Mouse (Mus musculus): Measurements from ENCODE around the gene Lin7c. TPM values are rescaled to one million over a fixed set of nuclear protein-coding genes. Genes with fewer than 3 reads are reported as not detected.
"Not testable (repeated sequence)": the region's sequence is repeated elsewhere in the genome, so short reads cannot be mapped to it uniquely, and the experiment has no call there.

The Lin7c gene
- polyA plus RNA-seq (2015; fragmentation: Nextera tagmentation; extraction: Ambion mirVana), result 58.6 and 62.7 TPM in 2 replicates

DNA sequence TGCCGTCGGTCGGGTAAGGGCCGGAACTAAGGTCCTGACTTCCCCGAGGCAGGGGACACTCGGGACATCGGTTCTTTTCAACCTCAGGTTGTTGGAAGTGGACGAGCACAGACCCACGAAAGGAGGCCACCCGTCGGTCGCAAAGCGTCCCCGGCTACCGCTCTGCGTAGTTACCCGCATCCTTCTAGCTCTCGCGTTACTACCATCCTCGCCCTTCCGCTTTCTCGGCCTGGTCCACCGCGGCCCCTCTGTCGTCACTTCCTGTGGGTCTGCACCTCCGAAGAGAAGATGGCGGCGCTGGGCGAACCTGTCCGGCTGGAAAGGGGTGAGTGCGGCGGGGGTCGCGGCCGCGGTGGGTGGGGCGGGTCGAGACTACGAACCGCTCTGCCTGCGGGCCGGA is at the start of gene Lin7c:
Gene Lin7c (plus strand): TSS at position 257 of the 400 bp plus-strand sequence.
- peak; percentile 86 for DNase-seq (ENCODE audit: low spot score)

DNA sequence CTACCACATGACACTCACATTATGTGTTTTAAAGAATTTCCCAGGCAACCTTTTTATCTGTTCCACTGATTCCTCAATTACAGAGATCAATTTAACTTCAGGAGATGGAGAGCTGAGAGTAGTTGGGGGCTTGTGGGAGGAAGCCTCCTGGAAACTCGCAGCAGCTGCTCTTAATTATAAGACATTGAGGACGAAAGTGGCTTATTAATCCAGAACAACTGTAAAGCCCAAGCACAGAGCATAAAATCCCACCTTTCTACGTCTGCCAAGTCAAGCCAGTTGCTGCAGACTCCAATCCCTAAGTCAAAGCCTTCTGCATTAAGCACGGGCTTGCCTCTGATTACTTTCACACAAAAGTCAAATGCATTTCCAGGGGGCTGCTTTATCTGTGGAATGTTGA is 44.3 kb upstream of the Lin7c start:
- DNase-seq (ENCODE audit: low spot score), result no peak

DNA sequence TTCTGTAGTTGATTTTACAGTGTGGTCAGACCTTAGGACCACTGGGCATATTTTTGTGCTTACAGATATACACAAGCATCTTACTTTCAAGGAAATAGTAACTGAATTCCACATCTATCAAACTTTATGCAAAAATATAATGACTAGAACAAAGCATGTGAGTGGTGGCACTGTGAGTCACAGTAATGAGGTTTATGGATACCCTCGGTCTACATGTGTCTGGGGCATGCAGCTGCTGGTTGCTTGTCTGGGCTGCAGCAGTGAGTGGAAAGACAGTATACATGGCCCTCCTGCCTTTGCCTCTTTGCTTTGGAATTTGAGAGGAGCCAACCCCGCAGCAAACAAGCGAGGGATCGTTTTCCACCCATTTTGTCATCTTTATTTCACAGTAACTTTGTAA is 42.3 kb upstream of the Lin7c start:
- no peak for DNase-seq (ENCODE audit: low spot score)

DNA sequence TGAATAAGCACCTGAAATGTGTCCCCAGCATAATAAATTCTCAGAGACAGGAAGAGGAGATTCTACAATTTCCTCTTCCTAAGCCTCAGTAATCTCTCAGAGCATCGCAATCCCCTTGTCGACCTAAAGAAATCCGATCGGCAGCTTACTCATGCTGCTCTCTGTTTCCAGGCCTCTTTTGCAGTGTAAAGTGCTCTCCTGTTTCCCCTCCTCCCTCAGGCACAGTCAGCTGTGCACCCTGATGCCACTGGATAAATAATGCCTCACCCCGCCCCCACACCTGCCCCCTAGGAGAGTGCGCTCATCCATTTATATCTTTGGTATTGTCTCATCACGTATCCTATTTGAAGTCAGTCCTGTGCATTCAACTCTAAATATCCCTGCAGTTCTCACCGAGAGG is 41.9 kb upstream of the Lin7c start:
- no peak for DNase-seq (ENCODE audit: low spot score)

DNA sequence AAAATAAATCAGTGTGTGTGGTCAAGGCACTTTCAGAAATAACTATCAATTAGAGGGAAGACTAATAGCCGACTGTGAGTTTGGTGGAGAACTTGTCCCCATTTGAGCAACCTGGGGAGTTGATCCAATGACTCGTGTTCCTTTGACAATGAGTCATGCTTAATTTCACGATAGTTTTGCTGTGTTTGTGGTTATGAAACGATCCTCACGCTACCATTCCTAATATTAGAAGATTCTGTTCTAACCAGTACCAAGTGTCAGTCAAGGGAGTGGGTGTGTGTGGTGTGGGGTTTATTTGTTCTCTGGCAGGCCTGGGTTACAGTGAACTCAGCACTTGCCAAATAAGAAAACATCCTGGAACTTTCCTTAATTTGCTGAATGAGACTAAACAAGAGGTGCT is 35.1 kb upstream of the Lin7c start:
- DNase-seq (ENCODE audit: low spot score), result no peak

DNA sequence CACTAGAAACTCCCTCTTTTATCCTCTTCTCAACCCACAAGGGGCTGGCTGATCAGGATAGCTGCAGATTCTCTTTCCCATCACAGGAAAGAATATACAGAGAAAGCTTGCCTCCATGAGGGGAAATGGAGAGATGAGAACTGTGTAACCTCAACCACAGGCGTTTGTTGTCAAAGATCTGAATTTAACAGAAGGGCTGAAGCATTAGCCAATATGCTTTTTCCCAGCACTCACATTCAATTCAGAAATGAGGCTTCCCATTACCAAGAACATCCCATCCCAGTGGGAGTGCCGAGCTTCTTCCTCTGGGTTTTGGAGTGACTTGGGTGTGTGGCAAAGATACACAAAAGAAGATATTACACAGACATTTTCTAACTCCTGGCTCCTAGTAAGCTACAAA is 31.0 kb upstream of the Lin7c start:
- DNase-seq (ENCODE audit: low spot score), result no peak

DNA sequence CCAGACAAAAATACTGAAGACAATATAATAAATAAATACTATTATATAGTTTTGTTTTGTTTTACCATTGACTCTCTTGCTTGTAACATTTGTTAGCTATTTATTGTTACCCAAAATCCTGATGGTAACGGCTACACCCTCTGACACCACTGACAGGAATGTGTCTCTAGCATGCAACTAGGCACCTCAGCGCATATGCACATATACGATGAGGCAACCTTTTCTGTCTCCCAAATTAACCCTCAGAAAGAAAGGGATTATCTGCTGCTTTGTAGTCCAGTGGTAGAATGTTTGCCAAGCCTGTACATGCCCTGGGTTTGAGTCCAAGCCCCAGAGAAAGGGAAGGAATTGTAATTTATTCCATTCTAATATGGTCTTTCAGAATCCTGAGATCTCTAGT is 29.8 kb upstream of the Lin7c start:
- DNase-seq (ENCODE audit: low spot score), result no peak

DNA sequence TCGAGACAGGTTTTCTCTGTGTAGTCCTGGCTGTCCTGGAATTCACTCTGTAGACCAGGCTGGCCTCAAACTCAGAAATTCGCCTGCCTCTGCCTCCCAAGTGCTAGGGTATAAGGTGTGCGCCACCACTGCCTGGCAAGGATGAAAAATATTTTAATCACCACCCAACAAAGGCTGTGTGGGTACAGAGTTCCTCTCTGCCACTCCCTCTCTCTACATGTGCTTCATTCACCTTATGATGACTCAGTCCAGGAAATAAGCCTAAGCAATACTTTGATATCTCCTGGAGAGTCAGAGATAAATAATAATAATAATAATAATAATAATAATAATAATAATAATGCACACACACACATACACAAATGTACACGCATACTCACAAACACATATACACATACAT is 11.2 kb upstream of the Lin7c start:
- DNase-seq (ENCODE audit: low spot score), result not testable (repeated sequence)

DNA sequence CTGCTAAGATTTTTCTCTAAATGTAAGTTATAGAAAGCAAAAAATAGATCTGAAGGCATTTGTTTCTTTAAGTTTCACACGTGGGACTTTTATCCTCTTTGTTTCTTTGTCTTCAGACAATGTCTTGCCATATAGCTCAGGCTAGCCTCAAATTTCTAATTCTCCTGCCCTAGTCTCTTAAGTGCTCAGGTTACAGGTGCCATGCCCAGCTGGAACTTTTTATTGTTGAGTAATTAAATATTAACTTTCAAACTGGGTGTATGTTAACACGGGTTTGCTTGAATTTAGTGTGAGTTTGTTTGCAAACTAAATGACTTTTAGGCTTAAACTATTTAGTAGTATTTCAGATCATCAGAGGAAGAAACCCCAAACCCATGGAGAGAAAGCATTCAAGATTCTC is 9.5 kb upstream of the Lin7c start:
- no peak for DNase-seq (ENCODE audit: low spot score)

DNA sequence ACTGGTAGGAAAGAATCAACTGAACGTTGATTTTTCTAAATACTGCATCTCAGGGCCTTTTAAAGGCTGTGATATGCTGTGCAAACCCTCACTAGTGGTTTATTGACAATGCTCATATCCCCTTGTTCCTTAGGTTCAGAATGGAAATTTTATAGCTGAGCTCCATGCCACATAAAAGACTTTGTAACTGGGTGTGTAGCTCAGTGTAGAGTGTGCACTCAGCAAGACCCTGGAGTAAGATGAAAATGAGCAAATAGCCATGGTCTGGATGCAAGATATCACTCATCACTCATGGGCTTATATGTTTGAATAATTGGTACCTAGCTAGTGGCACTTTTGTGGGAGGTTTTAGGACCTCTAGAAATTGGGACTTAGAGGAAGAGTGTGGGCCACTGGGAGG is 9.0 kb upstream of the Lin7c start:
- no peak for DNase-seq (ENCODE audit: low spot score)

DNA sequence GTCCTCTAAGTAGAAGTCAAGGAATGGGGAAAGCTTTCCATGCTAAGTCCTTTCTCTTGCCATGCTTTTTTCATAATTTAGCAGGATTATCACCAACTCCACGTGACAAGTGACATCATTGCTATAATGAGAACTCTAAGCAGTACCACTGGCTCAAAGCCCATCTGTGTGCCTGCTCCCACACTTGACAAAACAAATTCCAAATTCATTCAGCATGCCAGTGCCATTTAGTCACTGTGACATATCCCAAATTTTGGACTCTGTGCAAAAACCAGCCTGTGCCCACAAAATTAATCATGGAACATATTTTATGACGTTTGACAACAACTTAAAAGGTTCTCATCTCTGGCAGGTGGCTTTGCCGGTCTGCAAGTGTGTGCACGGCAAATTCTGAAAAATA is 6.5 kb upstream of the Lin7c start:
- no peak for DNase-seq (ENCODE audit: low spot score)

DNA sequence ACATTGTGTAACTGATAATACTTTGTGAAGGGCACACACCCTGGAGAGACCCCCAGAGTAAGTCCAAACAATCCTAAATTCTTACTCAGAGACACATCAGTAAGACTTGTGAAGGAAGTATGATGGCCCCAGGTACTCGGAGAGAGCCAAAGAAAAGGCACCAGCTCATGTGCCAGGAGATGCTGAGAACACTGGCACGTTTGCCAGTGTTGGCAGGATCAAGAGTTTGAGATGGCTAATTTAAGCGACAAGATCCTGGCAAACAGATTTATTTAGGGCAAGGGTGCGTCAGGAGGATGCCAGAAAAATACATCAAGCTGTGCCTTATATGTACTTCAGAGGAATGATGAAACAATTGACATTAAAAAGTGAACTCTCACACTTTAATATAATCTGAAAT is 6.1 kb upstream of the Lin7c start:
- DNase-seq (ENCODE audit: low spot score), result no peak

DNA sequence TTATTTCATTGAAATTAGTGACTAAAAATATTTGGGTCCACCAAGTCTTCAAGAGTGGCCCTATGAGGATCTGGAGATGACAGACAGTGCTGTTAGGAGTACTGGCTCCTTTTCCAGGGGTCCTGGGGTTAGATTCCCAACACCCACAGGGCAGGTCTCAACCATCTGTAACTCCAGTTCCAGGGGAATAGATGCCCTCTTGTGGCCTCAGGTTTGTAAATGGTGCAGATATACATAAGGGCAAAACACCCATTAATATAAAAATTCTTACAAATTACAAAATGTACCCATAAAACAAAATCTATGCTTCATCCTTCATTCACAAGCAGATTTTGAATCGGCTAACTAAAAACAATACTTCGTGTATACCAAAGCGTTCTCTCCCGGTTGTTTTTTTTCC is 585 bp upstream of the Lin7c start:
- no peak for DNase-seq (ENCODE audit: low spot score)

DNA sequence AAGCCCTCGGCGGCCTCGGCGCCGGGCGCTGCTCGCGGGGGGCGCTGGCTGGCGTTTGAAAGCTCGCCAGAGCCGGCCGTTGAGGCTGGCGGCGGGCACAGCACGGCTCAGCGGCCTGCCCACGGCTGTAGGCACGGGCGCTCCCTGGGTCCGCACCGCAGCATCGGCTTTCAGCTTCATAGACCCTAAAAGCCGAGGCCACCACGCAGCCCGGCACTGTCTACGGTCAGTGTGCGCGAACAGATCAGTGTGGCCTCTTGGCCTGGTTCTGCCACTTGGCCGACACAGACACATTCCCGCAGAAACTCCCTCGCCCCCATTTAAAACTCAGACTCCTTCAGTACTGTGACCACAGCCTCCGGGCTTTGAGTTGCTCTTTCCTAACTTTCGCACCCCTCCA is 378 bp downstream of the Lin7c start:
- no peak for DNase-seq (ENCODE audit: low spot score)

DNA sequence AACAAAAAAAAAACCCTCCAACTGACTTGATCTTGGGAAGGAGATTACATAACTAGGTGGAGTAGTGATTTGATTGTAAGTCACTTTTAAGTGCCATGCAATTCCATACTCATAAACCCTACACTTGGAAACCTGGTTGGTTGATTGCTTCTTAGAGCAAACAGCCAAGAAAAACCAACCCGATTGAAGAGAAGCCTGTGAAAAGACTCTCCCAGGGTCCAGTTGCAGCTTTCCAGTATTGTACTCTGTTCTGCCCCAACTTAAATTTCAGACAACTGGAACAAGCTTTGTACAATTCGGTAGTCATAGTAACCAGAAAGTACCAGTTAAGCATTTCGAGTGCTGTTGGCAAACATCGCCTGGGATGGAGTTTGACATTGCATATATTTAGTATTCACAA is 818 bp downstream of the Lin7c start:
- no peak for DNase-seq (ENCODE audit: low spot score)

DNA sequence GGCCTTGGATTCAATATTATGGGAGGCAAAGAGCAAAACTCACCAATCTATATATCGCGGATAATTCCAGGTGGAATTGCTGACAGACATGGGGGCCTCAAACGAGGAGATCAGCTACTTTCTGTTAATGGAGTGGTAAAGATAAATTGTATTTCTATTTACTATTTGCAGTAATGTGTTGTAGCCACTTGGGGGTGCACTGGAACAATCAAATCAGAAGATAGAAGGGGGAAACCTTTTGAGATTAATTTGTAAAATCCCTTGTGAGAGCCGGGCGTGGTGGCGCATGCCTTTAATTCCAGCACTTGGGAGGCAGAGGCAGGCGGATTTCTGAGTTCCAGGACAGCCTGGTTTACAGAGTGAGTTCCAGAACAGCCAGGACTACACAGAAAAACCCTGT is 5.7 kb downstream of the Lin7c start:
- no peak for DNase-seq (ENCODE audit: low spot score)

DNA sequence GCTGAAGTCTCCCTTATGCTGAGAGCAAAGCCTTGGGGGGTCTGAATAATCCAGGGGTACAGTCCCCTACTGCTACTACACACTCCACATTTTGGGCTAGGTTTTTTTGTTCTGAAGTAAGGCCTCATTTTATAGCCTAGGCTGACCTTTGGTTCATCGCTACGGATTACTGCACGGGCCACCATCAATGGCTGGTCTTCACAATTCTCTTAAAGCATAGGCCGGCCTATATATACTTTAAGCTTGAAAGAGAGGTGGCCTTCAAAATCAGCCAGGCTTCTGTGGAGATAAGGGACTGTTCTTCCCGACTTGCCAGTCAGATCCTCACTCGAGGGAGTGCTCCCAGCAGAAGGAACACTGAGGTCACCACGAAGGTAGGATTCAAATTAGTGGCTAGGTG is 12.2 kb downstream of the Lin7c start:
- no peak for DNase-seq (ENCODE audit: low spot score)

DNA sequence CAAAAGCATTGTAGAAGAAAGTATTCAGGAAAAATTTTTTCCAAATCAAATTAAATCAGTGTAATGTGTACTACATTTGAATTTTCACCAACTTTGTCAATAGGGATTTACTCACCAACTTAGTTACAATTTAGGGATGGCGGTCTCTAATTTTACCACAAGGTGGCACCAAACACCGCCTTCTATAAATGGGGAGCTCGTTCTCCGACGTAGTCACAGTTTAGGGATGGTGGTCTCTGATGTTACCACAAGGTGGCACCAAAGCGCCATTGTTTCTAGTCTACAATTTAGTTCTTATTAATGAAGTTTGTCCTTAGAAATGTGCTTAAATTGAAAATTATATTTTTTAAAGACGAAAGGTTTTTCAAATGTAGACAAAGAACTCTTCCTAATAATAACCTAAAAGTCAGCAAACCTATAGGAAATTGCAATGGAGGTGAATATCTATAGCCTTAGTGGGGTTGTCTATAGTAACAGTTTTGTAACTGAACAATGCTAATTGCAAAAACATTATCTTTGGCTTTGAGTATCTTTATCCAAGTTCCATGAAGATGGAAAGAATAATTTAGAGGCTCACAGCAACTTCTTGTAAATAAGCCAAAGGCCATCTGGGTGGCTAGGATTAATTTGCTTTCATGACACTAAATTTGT is 13.6 kb downstream of the Lin7c start:
- DNase-seq (ENCODE audit: low spot score), result peak; percentile 90

DNA sequence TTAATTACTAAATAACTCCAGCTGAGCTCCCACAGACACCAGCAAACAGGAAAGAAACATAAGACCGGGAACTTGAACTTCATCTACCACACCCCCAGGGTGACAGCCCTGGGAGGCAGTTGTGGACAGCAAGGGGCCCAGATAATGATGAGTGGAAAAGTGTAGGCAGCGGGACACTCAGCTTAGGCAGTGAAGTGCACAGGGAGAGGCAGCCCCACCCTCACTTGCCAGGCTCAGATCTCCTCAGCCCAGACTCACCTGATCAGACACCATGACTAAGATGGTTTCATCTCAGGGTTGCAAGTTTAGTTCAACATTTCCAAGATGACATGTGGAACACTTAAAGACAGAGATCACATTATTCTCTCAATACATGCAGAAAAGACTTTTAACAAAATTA is 18.5 kb downstream of the Lin7c start:
- DNase-seq (ENCODE audit: low spot score), result no peak

DNA sequence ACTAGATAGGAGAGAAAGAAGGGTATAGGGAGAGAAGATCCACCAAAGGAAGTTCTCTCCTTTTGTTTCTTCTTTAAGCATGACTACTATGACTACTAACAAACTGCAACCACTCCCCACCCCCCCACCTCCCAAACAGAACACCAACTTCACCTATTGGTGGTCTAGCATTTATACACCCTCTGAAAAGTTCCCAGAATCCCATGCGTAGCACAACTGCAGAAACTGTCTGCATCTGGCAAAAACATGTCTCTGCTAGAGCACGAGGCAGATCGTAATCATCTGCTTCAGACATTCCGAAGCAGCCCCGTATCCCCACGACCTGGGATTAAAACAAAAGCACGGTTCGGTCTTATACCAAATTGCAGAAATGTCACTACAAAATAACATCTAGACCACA is 21.6 kb downstream of the Lin7c start:
- no peak for DNase-seq (ENCODE audit: low spot score)

DNA sequence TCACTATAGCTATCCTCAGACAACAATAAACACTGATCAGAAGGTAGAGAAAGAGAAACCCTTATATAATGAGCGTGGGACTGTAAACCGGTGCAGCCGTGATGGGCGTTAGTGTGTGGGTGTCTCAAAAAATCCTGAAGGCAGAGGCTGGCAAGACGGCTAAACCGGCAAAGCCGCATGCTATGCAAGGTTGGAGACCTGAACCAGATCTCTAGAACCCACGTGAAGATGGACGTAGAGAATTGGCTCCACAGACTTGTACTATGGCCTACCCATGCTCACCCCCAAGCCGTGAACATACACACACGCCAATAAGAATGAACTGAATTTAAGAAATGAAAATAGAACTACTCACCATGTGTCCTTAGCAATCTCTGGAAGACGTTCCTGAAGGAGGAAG is 22.1 kb downstream of the Lin7c start:
- DNase-seq (ENCODE audit: low spot score), result no peak

DNA sequence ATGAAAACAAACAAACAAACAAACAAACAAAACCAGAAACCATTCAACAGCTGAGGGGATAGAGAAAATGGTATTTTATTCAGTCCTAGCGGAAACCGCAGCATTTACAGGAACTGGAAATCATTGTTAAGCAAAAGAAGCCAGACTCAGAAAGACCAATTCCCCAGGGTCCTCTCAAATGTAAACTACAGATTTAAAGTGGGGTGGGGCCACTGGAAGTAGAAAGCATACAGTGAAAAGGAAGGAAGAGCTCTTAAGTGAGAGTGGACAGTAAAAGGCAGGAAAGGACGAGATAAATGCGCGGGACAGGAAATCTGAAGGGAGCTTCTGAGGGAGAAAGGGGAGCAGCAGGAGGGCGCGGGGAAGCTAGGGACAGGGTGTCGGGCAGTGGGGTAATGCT is 22.6 kb downstream of the Lin7c start:
- no peak for DNase-seq (ENCODE audit: low spot score)

DNA sequence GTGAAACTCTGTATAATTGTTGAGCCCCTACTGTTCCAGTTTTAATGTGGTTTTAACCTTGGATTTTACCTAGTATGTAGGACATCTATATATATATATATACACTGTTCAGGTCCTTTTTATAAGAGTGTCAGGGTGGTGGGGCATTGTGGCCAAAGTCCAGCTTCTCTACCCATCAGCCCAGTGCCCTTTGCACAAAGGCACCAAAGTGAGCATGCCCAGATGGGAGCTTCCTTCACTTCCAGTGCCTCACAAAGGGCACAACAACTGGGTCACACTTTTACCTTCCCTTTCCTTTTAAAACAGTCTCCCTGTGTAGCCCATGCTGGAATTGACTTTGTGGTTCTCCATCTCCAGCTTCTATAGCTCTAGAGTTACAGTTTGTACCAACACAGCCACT is 23.9 kb downstream of the Lin7c start:
- no peak for DNase-seq (ENCODE audit: low spot score)

All from thymus, postnatal 0 days (tissue).